Mouse (Mus musculus) lung, postnatal 10 days (tissue): Measurements from ENCODE around the gene 4930451I11Rik.

Experiments
- DNase-seq: peaks from one replicate; pipeline ENCODE4 v3.0.0; 2021

Gene 4930451I11Rik

GRCm38 (mm10) chr7:126799050-126799467 lies 32.4 kb downstream of the 4930451I11Rik start:
- DNase-seq: peak; percentile 99

- DNase-seq: no peak
Measured at GRCm38 (mm10) chr7:126798127-126799049, 33.1 kb downstream of the 4930451I11Rik start.

- no peak for DNase-seq
Measured at GRCm38 (mm10) chr7:126797411-126798126, 33.9 kb downstream of the 4930451I11Rik start, which contains the start of gene Fam57b. Gene Fam57b (plus strand): TSS chr7:126797668.

- peak; percentile 60 for DNase-seq
Measured at GRCm38 (mm10) chr7:126796350-126796932, 35.0 kb downstream of the 4930451I11Rik start.

- DNase-seq: no peak
Measured at GRCm38 (mm10) chr7:126795387-126796317, 35.8 kb downstream of the 4930451I11Rik start.

- no peak for DNase-seq
Measured at GRCm38 (mm10) chr7:126794271-126794605, 37.2 kb downstream of the 4930451I11Rik start.

- no peak for DNase-seq
Measured at GRCm38 (mm10) chr7:126793456-126794270, 37.8 kb downstream of the 4930451I11Rik start.

GRCm38 (mm10) chr7:126792721-126793443 lies 38.6 kb downstream of the 4930451I11Rik start:
- DNase-seq: no peak

- DNase-seq: peak; percentile 99
Measured at GRCm38 (mm10) chr7:126791851-126792720, 39.4 kb downstream of the 4930451I11Rik start, which contains the start of gene Ppp4c. Gene Ppp4c (minus strand): TSS chr7:126792496.

- DNase-seq: no peak
Measured at GRCm38 (mm10) chr7:126789141-126789540, 42.3 kb downstream of the 4930451I11Rik start.

GRCm38 (mm10) chr7:126786142-126786541 lies 45.3 kb downstream of the 4930451I11Rik start:
- no peak for DNase-seq

- DNase-seq: no peak
Measured at GRCm38 (mm10) chr7:126785056-126785455, 46.4 kb downstream of the 4930451I11Rik start.

GRCm38 (mm10) chr7:126784469-126784868 lies 47.0 kb downstream of the 4930451I11Rik start:
- no peak for DNase-seq

GRCm38 (mm10) chr7:126782693-126783092 lies 48.7 kb downstream of the 4930451I11Rik start:
- no peak for DNase-seq

- DNase-seq: no peak
Measured at GRCm38 (mm10) chr7:126781661-126782370, 49.6 kb downstream of the 4930451I11Rik start.

- DNase-seq: peak; percentile 64
Measured at GRCm38 (mm10) chr7:126780971-126781635, 50.3 kb downstream of the 4930451I11Rik start, which contains the start of gene Tbx6. Gene Tbx6 (plus strand): TSS chr7:126781483.
